Comparison of ENCODE assay signal across 12 mouse cellular contexts in genomic region chr8:125434151-125434550, GRCm38 (mm10).
DNase-seq lines count a peak whose midpoint lies in the region; ATAC-seq and TF ChIP-seq lines count a peak whose summit lies in the region.
"Had no signal": no experiment of that assay in that cellular context is flagged by ENCODE, and none has a peak within 500 bp of the region (broad histone marks: within the 10 kb centered on the region; RNA-seq: fewer than 3 reads in every experiment).

No protein-coding gene starts in this region.

- peak overlapping the region; percentile 58 for H3K9ac ChIP-seq in heart, embryonic 13.5 days
- H3K9ac ChIP-seq in lung, embryonic 14.5 days = no peak overlapping the region
- H3K9ac ChIP-seq in lung, postnatal 0 days (replicated peaks; ENCODE audit: low read depth) = no peak overlapping the region
- H3K9ac ChIP-seq in limb, embryonic 12.5 days (replicated peaks) = no peak overlapping the region
- H3K9ac ChIP-seq: liver, embryonic 13.5 days had no signal

- H3K27ac ChIP-seq in heart, embryonic 13.5 days (replicated peaks) = peak overlapping the region; percentile 51
- peak overlapping the region; percentile 38; the same call in 1 of the 2 replicates for H3K27ac ChIP-seq in lung, embryonic 14.5 days (ENCODE audit: low read depth)
- no peak overlapping the region for H3K27ac ChIP-seq in lung, postnatal 0 days (ENCODE audit: low read length)
- H3K27ac ChIP-seq in limb, embryonic 12.5 days = peak overlapping the region; percentile 50; the same call in 1 of the 2 replicates
- H3K27ac ChIP-seq: gastrocnemius, adult 2 months; liver, embryonic 13.5 days had no signal

- 54% methylated on average over 8 of the region's 8 CpGs for WGBS in heart, embryonic 13.5 days
- 43% methylated on average over 8 of the region's 8 CpGs for WGBS in lung, embryonic 14.5 days
- WGBS in lung, postnatal 0 days = 25% methylated on average over 8 of the region's 8 CpGs
- 30% methylated on average over 8 of the region's 8 CpGs for WGBS in limb, embryonic 12.5 days

- no peak overlapping the region for H3K4me2 ChIP-seq in heart, embryonic 13.5 days
- H3K4me2 ChIP-seq in lung, embryonic 14.5 days = no peak overlapping the region
- no peak overlapping the region for H3K4me2 ChIP-seq in lung, postnatal 0 days (replicated peaks; ENCODE audit: low read depth, low read length)
- H3K4me2 ChIP-seq in limb, embryonic 12.5 days = no peak overlapping the region
- H3K4me2 ChIP-seq: liver, embryonic 13.5 days had no signal

- peaks cover 50% of the 10 kb centered on the region for H3K4me1 ChIP-seq in heart, embryonic 13.5 days
- no peaks in the 10 kb centered on the region for H3K4me1 ChIP-seq in lung, embryonic 14.5 days (ENCODE audit: insufficient read depth)
- H3K4me1 ChIP-seq in lung, postnatal 0 days (ENCODE audit: insufficient read depth, low read depth, low read length) = no peaks in the 10 kb centered on the region
- peaks cover 29% of the 10 kb centered on the region for H3K4me1 ChIP-seq in limb, embryonic 12.5 days (replicated peaks)
- H3K4me1 ChIP-seq: liver, embryonic 13.5 days had no signal

- no peak for ATAC-seq in heart, embryonic 13.5 days (ENCODE audit: extremely low read depth, insufficient number of reproducible peaks, low FRiP score, low TSS enrichment)
- ATAC-seq in lung, embryonic 14.5 days (ENCODE audit: insufficient read depth) = no peak
- ATAC-seq in lung, postnatal 0 days = no peak
- no peak for ATAC-seq in limb, embryonic 12.5 days (ENCODE audit: insufficient number of reproducible peaks, insufficient read depth, low FRiP score, low TSS enrichment, low read depth)
- ATAC-seq: intestine, postnatal 0 days had no signal

- DNase-seq in heart, adult 8-10 months (ENCODE audit: low spot score) = no peak
- peak; percentile 42 for DNase-seq in lung, embryonic 14.5 days
- no peak for DNase-seq in lung, postnatal 0 days (ENCODE audit: low spot score)
- DNase-seq in thymus, postnatal 14 days = peak; percentile 66
- no peak for DNase-seq in liver
- DNase-seq: cerebellum, adult 11 months; gastrocnemius, adult 2 months; liver, embryonic 13.5 days had no signal

- no peaks in the 10 kb centered on the region for H3K9me3 ChIP-seq in heart, embryonic 13.5 days
- no peaks in the 10 kb centered on the region for H3K9me3 ChIP-seq in lung, embryonic 14.5 days (ENCODE audit: low read depth, low read length)
- H3K9me3 ChIP-seq in lung, postnatal 0 days (ENCODE audit: low read length) = no peaks in the 10 kb centered on the region
- no peaks in the 10 kb centered on the region for H3K9me3 ChIP-seq in limb, embryonic 12.5 days
- H3K9me3 ChIP-seq: liver, embryonic 13.5 days had no signal

- TF ChIP-seq EP300 in lung, postnatal 0 days (IDR thresholded peaks at IDR 0.05) = no peak

- peaks cover 76% of the 10 kb centered on the region for H3K36me3 ChIP-seq in heart, embryonic 13.5 days
- H3K36me3 ChIP-seq in lung, embryonic 14.5 days (ENCODE audit: insufficient read depth) = peaks cover 47% of the 10 kb centered on the region
- H3K36me3 ChIP-seq in lung, postnatal 0 days (ENCODE audit: insufficient read depth, low read length) = peaks cover 24% of the 10 kb centered on the region
- H3K36me3 ChIP-seq in limb, embryonic 12.5 days = peaks cover 57% of the 10 kb centered on the region
- H3K36me3 ChIP-seq: liver, embryonic 13.5 days had no signal

- TF ChIP-seq CTCF in lung, embryonic 14.5 days (IDR thresholded peaks at IDR 0.05; ENCODE audit: low read depth) = no peak
- no peak for TF ChIP-seq CTCF in lung, postnatal 0 days (IDR thresholded peaks at IDR 0.05)

- H3K4me3 ChIP-seq in heart, embryonic 13.5 days = no peak overlapping the region
- no peak overlapping the region for H3K4me3 ChIP-seq in lung, embryonic 14.5 days (ENCODE audit: low read depth, low read length)
- no peak overlapping the region for H3K4me3 ChIP-seq in lung, postnatal 0 days (ENCODE audit: low read depth, low read length)
- H3K4me3 ChIP-seq in limb, embryonic 12.5 days (replicated peaks) = no peak overlapping the region
- H3K4me3 ChIP-seq: erythroblast, embryonic 14.5 days; gastrocnemius, adult 2 months; liver, embryonic 13.5 days had no signal

- H3K27me3 ChIP-seq in heart, embryonic 13.5 days (replicated peaks) = no peaks in the 10 kb centered on the region
- no peaks in the 10 kb centered on the region for H3K27me3 ChIP-seq in lung, embryonic 14.5 days (ENCODE audit: insufficient read depth, low read length)
- H3K27me3 ChIP-seq in lung, postnatal 0 days (replicated peaks; ENCODE audit: insufficient read depth, low read length) = no peaks in the 10 kb centered on the region
- no peaks in the 10 kb centered on the region for H3K27me3 ChIP-seq in limb, embryonic 12.5 days
- H3K27me3 ChIP-seq: liver, embryonic 13.5 days had no signal

Comparison
In these comparisons a context has a peak if more than half of its experiments do, and no peak if none do; other contexts are left out.
1. DNase-seq: peak in lung, embryonic 14.5 days (single experiment) and thymus, postnatal 14 days (single experiment); none in heart, adult 8-10 months (single experiment), lung, postnatal 0 days (single experiment) and liver (single experiment).